Mouse (Mus musculus) heart, postnatal 36 days (tissue): ENCODE measurements at regions not wholly inside any gene's neighbourhood (a gene's known extent, or its start where the extent isn't known, plus 50 kb on each side); places are given as distances from the start of the nearest gene placed in this dataset.
A peak's percentile ranks its signal among the peaks of the same experiment; 100 is the strongest.
"Not testable (repeated sequence)": the region's sequence is repeated elsewhere in the genome, so short reads cannot be mapped to it uniquely, and the experiment has no call there.

Experiments used
- DNase-seq, 2 experiments: peaks; one replicate each; pipeline ENCODE4 v3.0.0; 2021 to 2022
- intact Hi-C: fragments of 180-260 bp; cut with DNase I; formaldehyde crosslinking; loops from one replicate; pipeline ENCODE4 v1.15.1; 2025

GRCm38 (mm10) chr4:29282169-29282568 is 469.2 kb downstream of the Epha7 start:
- DNase-seq = no peak
- intact Hi-C loops = no loop called here

GRCm38 (mm10) chr4:29301348-29301747 is 488.4 kb downstream of the Epha7 start:
- peak in 1 of 2 experiments; percentile 9 for DNase-seq
- intact Hi-C loops = loop anchor here (5.0 kb wide), 1 partner anchor 494 kb away; no protein-coding TSS in a partner anchor

GRCm38 (mm10) chr4:29303951-29304350 is 491.0 kb downstream of the Epha7 start:
- intact Hi-C loops = loop anchor here (5.0 kb wide), 1 partner anchor 497 kb away; no protein-coding TSS in a partner anchor
- DNase-seq = no peak

GRCm38 (mm10) chr4:29307245-29307644 is 494.3 kb downstream of the Epha7 start:
- DNase-seq = no peak
- intact Hi-C loops = no loop called here

GRCm38 (mm10) chr4:29323921-29324320 is 511.0 kb downstream of the Epha7 start:
- DNase-seq = no peak
- intact Hi-C loops = no loop called here

GRCm38 (mm10) chr4:29329145-29329544 is 516.2 kb downstream of the Epha7 start:
- no peak for DNase-seq
- intact Hi-C loops = no loop called here

- intact Hi-C loops = no loop called here
- no peak for DNase-seq
Observed at GRCm38 (mm10) chr4:29331747-29332146, 518.8 kb downstream of the Epha7 start.

GRCm38 (mm10) chr4:29337245-29337644 is 524.3 kb downstream of the Epha7 start:
- intact Hi-C loops = no loop called here
- DNase-seq = no peak

- no peak for DNase-seq
- intact Hi-C loops = no loop called here
Observed at GRCm38 (mm10) chr4:29362191-29362590, 549.3 kb downstream of the Epha7 start.

- no peak for DNase-seq
- intact Hi-C loops = no loop called here
Observed at GRCm38 (mm10) chr4:29389282-29389681, 576.4 kb downstream of the Epha7 start.

- no peak for DNase-seq
- intact Hi-C loops = no loop called here
Observed at GRCm38 (mm10) chr4:29390333-29390732, 577.4 kb downstream of the Epha7 start.

GRCm38 (mm10) chr4:29402143-29402542 is 589.2 kb downstream of the Epha7 start:
- no peak for DNase-seq
- intact Hi-C loops = no loop called here

- no peak for DNase-seq
- intact Hi-C loops = no loop called here
Observed at GRCm38 (mm10) chr4:29414616-29415015, 601.7 kb downstream of the Epha7 start.

- intact Hi-C loops = no loop called here
- DNase-seq = no peak
Observed at GRCm38 (mm10) chr4:29420198-29420792, 607.4 kb downstream of the Epha7 start.

GRCm38 (mm10) chr4:29431493-29431892 is 618.6 kb downstream of the Epha7 start:
- DNase-seq, intact Hi-C loops: not testable (repeated sequence)

GRCm38 (mm10) chr4:29463329-29463728 is 650.4 kb downstream of the Epha7 start:
- intact Hi-C loops = no loop called here
- no peak for DNase-seq

GRCm38 (mm10) chr4:29466315-29466714 is 653.4 kb downstream of the Epha7 start:
- no peak for DNase-seq
- intact Hi-C loops = no loop called here

GRCm38 (mm10) chr4:29480384-29481092 is 667.6 kb downstream of the Epha7 start:
- intact Hi-C loops = no loop called here
- no peak for DNase-seq

GRCm38 (mm10) chr4:29481093-29481715 is 668.3 kb downstream of the Epha7 start:
- DNase-seq = no peak
- intact Hi-C loops = no loop called here

- intact Hi-C loops = no loop called here
- no peak for DNase-seq
Observed at GRCm38 (mm10) chr4:29482407-29482806, 669.5 kb downstream of the Epha7 start.

- no peak for DNase-seq
- intact Hi-C loops = no loop called here
Observed at GRCm38 (mm10) chr4:29500844-29501243, 687.9 kb downstream of the Epha7 start.

GRCm38 (mm10) chr4:29525051-29525450 is 712.1 kb downstream of the Epha7 start:
- no peak for DNase-seq
- intact Hi-C loops = no loop called here
